Mouse (Mus musculus): Measurements from ENCODE around the gene Pno1. TPM values are rescaled to one million over a fixed set of nuclear protein-coding genes. Genes with fewer than 3 reads are reported as not detected.
"Not testable (repeated sequence)": the region's sequence is repeated elsewhere in the genome, so short reads cannot be mapped to it uniquely, and the experiment has no call there.

Pno1 gene
- 44.7 and 47.7 TPM in 2 replicates for polyA plus RNA-seq (2015; fragmentation: Nextera tagmentation; extraction: Ambion mirVana)

DNA sequence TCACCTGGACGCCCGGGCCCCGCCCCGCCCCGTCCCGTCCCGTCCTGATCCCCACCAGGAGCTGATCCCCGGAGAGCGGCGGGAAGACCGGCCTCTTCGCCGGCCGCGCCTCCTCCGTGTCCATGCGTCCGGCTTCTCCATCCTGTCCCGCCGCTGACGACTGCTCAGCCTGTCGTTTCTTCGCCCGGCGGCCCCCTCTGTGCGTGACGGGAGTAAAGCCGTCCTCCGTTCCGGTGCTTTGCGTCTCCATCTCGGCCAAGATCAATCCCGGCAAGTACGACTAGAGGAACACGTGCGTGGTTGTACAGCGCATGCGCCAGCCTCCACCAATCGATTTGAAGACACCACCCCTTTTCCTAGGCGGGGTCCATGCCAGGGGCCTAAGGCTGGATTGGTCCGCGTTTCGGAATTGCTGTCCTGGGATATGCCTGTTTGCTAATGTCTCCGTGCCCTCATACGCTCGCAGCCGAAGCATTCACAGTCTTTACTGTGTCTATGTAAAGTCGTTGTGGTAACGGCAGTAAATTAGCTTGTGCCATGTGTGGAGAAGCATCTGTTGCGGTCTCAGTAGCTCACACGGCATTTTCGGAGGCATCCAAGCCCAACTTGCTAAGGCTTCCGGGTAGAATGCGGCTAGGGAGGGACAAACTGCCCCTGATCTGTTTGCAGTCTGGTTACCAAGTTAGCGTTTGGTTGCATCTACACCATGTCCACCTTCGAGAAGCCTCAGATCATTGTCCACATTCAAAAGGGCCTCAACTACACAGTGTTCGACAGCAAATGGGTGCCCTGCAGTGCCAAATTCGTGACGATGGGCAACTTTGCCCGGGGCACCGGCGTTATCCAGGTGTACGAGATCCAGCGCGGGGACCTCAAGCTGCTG lies at the start of gene Pno1:
TSS of gene Pno1 (minus strand) at position 311 of the 883 bp plus-strand sequence.
- under 1% methylated on average over 60 of the region's 65 CpGs for WGBS

GRCm38 (mm10) chr11:17257861-17258260 lies 46.5 kb upstream of the Pno1 start:
- under 1% methylated on average over 17 of the region's 17 CpGs for WGBS
- peak overlapping the region; percentile 91 for H3K9ac ChIP-seq (replicated peaks; ENCODE audit: low read depth, low read length)
- peak overlapping the region; percentile 91 for H3K27ac ChIP-seq (ENCODE audit: low read length)
- H3K4me3 ChIP-seq (replicated peaks; ENCODE audit: low read length), result peak overlapping the region; percentile 92
- peaks cover 9% of the 10 kb centered on the region for H3K4me1 ChIP-seq (replicated peaks; ENCODE audit: control insufficient read depth, insufficient read depth, low read length)
- H3K4me2 ChIP-seq (ENCODE audit: low read length), result peak overlapping the region; percentile 82
- no peaks in the 10 kb centered on the region for H3K9me3 ChIP-seq (ENCODE audit: control insufficient read depth, low read length)
- ATAC-seq, result peak; percentile 28
- no peaks in the 10 kb centered on the region for H3K36me3 ChIP-seq (ENCODE audit: control insufficient read depth, insufficient read depth)
- no peaks in the 10 kb centered on the region for H3K27me3 ChIP-seq (replicated peaks; ENCODE audit: control insufficient read depth, insufficient read depth, low read length)

More for the DNA sequence above, at the start of gene Pno1:
- peaks cover 3% of the 10 kb centered on the region; the same call in 1 of the 2 replicates for H3K36me3 ChIP-seq (ENCODE audit: control insufficient read depth, insufficient read depth)
- no peaks in the 10 kb centered on the region for H3K9me3 ChIP-seq (ENCODE audit: control insufficient read depth, low read length)
- H3K4me2 ChIP-seq (ENCODE audit: low read length), result peak within 1 kb of the TSS; percentile 72
- H3K27me3 ChIP-seq (replicated peaks; ENCODE audit: control insufficient read depth, insufficient read depth, low read length), result no peaks in the 10 kb centered on the region
- peak; percentile 98 for ATAC-seq
- peaks cover 20% of the 10 kb centered on the region for H3K4me1 ChIP-seq (replicated peaks; ENCODE audit: control insufficient read depth, insufficient read depth, low read length)
- H3K4me3 ChIP-seq (replicated peaks; ENCODE audit: low read length), result peak within 1 kb of the TSS; percentile 88
- H3K9ac ChIP-seq (replicated peaks; ENCODE audit: low read depth, low read length), result peak within 1 kb of the TSS; percentile 72
- peak within 1 kb of the TSS; percentile 88 for H3K27ac ChIP-seq (ENCODE audit: low read length)

DNA sequence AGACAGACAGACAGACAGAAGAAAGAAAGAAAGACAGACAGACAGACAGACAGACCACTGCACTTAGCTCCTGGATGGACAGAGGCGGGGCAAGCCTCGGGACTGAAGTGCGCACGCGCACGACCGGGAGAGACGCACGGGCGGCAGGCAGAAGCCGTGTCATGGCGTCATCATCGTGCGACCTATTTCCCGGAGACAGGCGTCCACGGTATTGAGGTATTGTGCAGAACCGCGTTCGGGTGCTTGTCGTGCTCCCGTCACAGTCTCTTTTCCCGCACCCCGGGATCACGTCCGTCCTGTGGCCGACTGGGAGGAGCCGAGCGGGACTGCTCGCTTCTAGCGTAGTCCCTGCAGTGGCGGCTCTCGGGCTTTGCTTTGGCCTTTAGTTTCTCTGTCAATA lies 46.1 kb upstream of the Pno1 start, which contains the start of gene C1d:
TSS of gene C1d (plus strand) at position 137 of the 400 bp plus-strand sequence.
- Histone ChIP-seq H3K27ac (ENCODE audit: low read length) (peak within 1 kb of the TSS; percentile 91), H3K9ac (replicated peaks; ENCODE audit: low read depth, low read length) (peak within 1 kb of the TSS; percentile 91), H3K27me3 (replicated peaks; ENCODE audit: control insufficient read depth, insufficient read depth, low read length) (no peaks in the 10 kb centered on the region), H3K36me3 (ENCODE audit: control insufficient read depth, insufficient read depth) (no peaks in the 10 kb centered on the region), H3K4me3 (replicated peaks; ENCODE audit: low read length) (peak within 1 kb of the TSS; percentile 92), H3K4me2 (ENCODE audit: low read length) (peak within 1 kb of the TSS; percentile 82), H3K9me3 (ENCODE audit: control insufficient read depth, low read length) (no peaks in the 10 kb centered on the region), H3K4me1 (replicated peaks; ENCODE audit: control insufficient read depth, insufficient read depth, low read length) (peaks cover 9% of the 10 kb centered on the region)
- under 1% methylated on average over 33 of the region's 33 CpGs for WGBS
- peak; percentile 95 for ATAC-seq

DNA sequence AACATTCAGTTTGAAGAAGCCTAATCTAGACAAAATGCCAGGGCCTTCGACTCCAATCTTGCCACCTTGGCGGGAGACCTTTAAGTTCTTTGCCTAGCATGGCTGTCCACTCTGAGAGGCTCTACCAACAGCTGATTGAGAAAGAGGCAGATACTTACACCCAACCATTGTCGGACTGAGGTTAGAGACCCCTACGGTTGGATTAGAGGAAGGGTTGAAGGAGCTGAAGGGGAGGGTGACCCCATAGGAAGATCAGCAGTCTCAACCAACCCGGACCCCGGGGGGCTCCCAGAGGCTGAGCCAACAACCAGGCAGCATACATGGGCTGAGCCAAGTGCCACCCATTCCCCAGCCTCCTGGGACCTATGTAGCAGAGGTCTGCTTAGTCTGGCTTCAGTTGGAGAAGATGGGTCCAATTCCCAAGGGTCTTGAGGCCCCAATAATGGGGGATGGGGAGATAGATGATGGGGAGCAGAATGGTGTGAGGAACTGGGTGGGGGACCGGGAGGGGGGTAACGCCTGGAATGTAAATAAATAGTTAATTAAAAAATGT lies 45.5 kb upstream of the Pno1 start:
- Histone ChIP-seq H3K9me3 (ENCODE audit: control insufficient read depth, low read length) (no peaks in the 10 kb centered on the region), H3K27me3 (replicated peaks; ENCODE audit: control insufficient read depth, insufficient read depth, low read length) (no peaks in the 10 kb centered on the region), H3K36me3 (ENCODE audit: control insufficient read depth, insufficient read depth) (no peaks in the 10 kb centered on the region), H3K27ac (ENCODE audit: low read length) (no peak overlapping the region), H3K4me1 (replicated peaks; ENCODE audit: control insufficient read depth, insufficient read depth, low read length) (peaks cover 9% of the 10 kb centered on the region), H3K9ac (replicated peaks; ENCODE audit: low read depth, low read length) (peak overlapping the region; percentile 91; the same call in 1 of the 2 replicates), H3K4me3 (replicated peaks; ENCODE audit: low read length) (peak overlapping the region; percentile 92), H3K4me2 (ENCODE audit: low read length) (peak overlapping the region; percentile 82)
- 57% methylated on average over 8 of the region's 8 CpGs for WGBS
- peak; percentile 72 for ATAC-seq

DNA sequence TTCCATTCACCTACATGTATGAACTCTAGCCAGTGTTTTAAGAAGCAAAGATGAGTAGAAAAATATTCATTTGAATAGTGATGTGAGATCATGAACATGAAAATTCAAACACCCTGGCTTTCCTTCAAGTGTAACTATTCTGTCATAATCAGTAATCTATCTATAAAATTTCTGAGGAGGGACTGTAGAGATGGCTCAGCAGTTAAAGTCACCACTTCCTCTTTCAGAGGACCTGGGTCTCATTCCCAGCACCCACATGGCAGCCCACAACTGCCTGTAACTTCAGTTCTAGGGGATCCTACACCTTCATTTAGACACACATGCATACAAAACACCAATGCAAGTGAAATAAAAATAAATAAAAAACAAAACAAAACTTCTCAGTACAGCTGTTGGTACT lies 37.3 kb upstream of the Pno1 start:
- H3K9ac ChIP-seq (replicated peaks; ENCODE audit: low read depth, low read length), result no peak overlapping the region
- H3K27me3 ChIP-seq (replicated peaks; ENCODE audit: control insufficient read depth, insufficient read depth, low read length), result no peaks in the 10 kb centered on the region
- H3K9me3 ChIP-seq (ENCODE audit: control insufficient read depth, low read length), result no peaks in the 10 kb centered on the region
- H3K27ac ChIP-seq (ENCODE audit: low read length), result no peak overlapping the region
- no peaks in the 10 kb centered on the region for H3K4me1 ChIP-seq (replicated peaks; ENCODE audit: control insufficient read depth, insufficient read depth, low read length)
- H3K4me3 ChIP-seq (replicated peaks; ENCODE audit: low read length), result no peak overlapping the region
- ATAC-seq, result no peak
- H3K36me3 ChIP-seq (ENCODE audit: control insufficient read depth, insufficient read depth), result no peaks in the 10 kb centered on the region
- no peak overlapping the region for H3K4me2 ChIP-seq (ENCODE audit: low read length)

GRCm38 (mm10) chr11:17238598-17238997 lies 27.2 kb upstream of the Pno1 start:
- H3K9ac ChIP-seq (replicated peaks; ENCODE audit: low read depth, low read length); H3K27ac ChIP-seq (ENCODE audit: low read length); H3K4me3 ChIP-seq (replicated peaks; ENCODE audit: low read length); H3K9me3 ChIP-seq (ENCODE audit: control insufficient read depth, low read length); H3K4me2 ChIP-seq (ENCODE audit: low read length); H3K4me1 ChIP-seq (replicated peaks; ENCODE audit: control insufficient read depth, insufficient read depth, low read length); ATAC-seq; H3K36me3 ChIP-seq (ENCODE audit: control insufficient read depth, insufficient read depth); H3K27me3 ChIP-seq (replicated peaks; ENCODE audit: control insufficient read depth, insufficient read depth, low read length): not testable (repeated sequence)
- WGBS, result 90% methylated on average over 5 of the region's 5 CpGs

GRCm38 (mm10) chr11:17236449-17237037 lies 25.2 kb upstream of the Pno1 start:
- Histone ChIP-seq H3K27ac (ENCODE audit: low read length) (no peak overlapping the region), H3K4me1 (replicated peaks; ENCODE audit: control insufficient read depth, insufficient read depth, low read length) (no peaks in the 10 kb centered on the region), H3K36me3 (ENCODE audit: control insufficient read depth, insufficient read depth) (peaks cover 2% of the 10 kb centered on the region), H3K9me3 (ENCODE audit: control insufficient read depth, low read length) (no peaks in the 10 kb centered on the region), H3K9ac (replicated peaks; ENCODE audit: low read depth, low read length) (no peak overlapping the region), H3K27me3 (replicated peaks; ENCODE audit: control insufficient read depth, insufficient read depth, low read length) (no peaks in the 10 kb centered on the region), H3K4me3 (replicated peaks; ENCODE audit: low read length) (no peak overlapping the region), H3K4me2 (ENCODE audit: low read length) (no peak overlapping the region)
- 94% methylated on average over 5 of the region's 5 CpGs for WGBS
- no peak for ATAC-seq

DNA sequence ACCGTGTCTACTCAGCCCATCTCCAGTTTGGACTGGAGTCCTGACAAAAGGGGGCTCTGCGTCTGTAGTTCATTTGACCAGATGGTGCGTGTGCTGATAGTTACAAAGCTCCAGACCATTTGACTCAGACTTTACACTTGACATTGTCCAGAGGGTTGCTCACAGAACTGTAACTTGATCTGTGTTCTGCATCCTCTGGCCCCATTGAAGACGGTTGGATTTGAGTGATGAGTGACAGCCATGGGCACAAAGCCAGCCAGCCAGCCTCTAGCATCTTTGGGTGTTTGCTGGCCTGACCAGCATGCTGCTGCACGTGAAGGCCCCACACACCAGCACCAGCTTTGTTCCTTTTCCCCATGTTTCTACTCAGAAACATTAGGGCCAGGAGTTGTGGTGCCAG lies 21.4 kb upstream of the Pno1 start:
- H3K9me3 ChIP-seq (ENCODE audit: control insufficient read depth, low read length), result no peaks in the 10 kb centered on the region
- no peak for ATAC-seq

GRCm38 (mm10) chr11:17221126-17221525 lies 9.8 kb upstream of the Pno1 start:
- Histone ChIP-seq H3K9ac (replicated peaks; ENCODE audit: low read depth, low read length) (no peak overlapping the region), H3K4me3 (replicated peaks; ENCODE audit: low read length) (no peak overlapping the region), H3K27me3 (replicated peaks; ENCODE audit: control insufficient read depth, insufficient read depth, low read length) (no peaks in the 10 kb centered on the region), H3K9me3 (ENCODE audit: control insufficient read depth, low read length) (no peaks in the 10 kb centered on the region), H3K27ac (ENCODE audit: low read length) (no peak overlapping the region), H3K4me1 (replicated peaks; ENCODE audit: control insufficient read depth, insufficient read depth, low read length) (no peaks in the 10 kb centered on the region), H3K4me2 (ENCODE audit: low read length) (no peak overlapping the region), H3K36me3 (ENCODE audit: control insufficient read depth, insufficient read depth) (0 out of 2 replicates have a peak, but pooled peaks cover 3% of the 10 kb centered on the region)
- 98% methylated on average over 8 of the region's 8 CpGs for WGBS
- ATAC-seq, result no peak

More for the DNA sequence above, 21.4 kb upstream of the Pno1 start:
- Histone ChIP-seq H3K4me1 (replicated peaks; ENCODE audit: control insufficient read depth, insufficient read depth, low read length) (no peaks in the 10 kb centered on the region), H3K27ac (ENCODE audit: low read length) (no peak overlapping the region), H3K9ac (replicated peaks; ENCODE audit: low read depth, low read length) (no peak overlapping the region), H3K4me2 (ENCODE audit: low read length) (no peak overlapping the region), H3K4me3 (replicated peaks; ENCODE audit: low read length) (no peak overlapping the region), H3K36me3 (ENCODE audit: control insufficient read depth, insufficient read depth) (peaks cover 9% of the 10 kb centered on the region), H3K27me3 (replicated peaks; ENCODE audit: control insufficient read depth, insufficient read depth, low read length) (no peaks in the 10 kb centered on the region)
- 67% methylated on average over 5 of the region's 5 CpGs for WGBS

All from forebrain, embryonic 16.5 days (tissue).